Mouse (Mus musculus) natural killer cell, adult 2 months (primary cell): Measurements from ENCODE around the gene Slc25a48.

Experiments
- DNase-seq, 2 experiments: peaks; one replicate each; pipeline ENCODE4 v3.0.0; 2022; ENCODE audit warnings: low spot score in 2 of 2

Slc25a48 gene

DNA sequence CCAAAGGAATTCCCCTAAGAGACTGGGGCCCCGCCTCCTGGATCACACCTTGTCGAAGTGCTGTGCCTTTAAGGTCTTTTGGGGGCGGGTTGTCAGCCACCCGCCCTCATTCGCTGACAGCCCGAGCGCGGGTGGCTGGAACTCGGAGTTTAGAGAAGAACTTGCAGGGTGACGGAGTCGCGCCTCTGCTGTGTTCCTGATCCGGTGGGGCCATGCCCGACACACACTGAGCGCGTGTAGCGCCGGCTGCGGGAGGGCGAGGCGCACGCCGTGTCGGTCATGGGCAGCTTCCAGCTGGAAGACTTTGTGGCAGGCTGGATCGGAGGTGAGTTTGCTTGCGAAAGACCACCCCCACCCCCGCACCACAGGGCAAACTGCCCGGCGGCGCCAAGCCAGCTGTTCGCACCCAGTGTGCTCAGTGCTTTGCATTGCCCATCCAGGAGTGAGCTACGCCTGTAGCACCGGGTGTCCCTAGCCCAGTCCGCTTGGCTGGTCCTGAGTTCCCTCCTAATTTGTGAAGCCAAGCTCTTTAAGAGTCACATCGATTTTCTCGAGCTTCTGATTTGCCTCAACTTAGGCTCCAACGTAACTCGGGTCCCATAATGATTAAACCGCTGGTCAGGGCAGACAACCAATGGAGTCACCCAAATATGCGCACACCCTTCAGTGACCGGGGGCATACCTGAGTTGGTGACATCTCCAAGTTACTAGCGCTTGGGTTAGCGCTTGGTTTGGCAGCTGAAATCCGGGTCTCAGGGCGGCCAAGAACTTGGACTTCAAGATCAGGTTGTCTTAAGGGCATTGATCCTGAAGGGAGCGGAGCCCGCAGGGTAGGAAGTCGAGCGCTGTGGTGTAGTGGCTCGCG lies at the start of gene Slc25a48:
TSS of gene Slc25a48 (plus strand) at position 145 of the 865 bp plus-strand sequence.
- DNase-seq = no peak

DNA sequence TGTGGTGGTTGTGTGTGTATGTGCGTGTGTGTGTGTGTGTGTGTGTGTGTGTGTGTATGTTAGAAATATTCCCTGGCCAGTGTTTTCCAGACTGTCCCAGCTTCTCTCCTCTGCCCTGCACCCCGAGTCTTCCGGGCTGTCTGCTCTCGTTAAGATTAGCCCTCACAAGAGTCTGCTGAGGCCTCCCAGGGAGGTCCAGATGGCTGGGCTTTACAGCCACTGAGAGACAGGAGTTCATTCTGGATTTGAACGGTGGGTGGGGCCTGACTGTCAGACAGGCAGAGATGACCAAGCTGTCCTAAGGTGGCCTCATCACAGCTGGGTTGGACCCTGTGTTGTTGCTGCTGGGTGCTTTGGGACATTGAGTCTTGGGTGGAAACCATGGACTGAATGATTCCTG lies 40.6 kb upstream of the Slc25a48 start:
- no peak for DNase-seq

DNA sequence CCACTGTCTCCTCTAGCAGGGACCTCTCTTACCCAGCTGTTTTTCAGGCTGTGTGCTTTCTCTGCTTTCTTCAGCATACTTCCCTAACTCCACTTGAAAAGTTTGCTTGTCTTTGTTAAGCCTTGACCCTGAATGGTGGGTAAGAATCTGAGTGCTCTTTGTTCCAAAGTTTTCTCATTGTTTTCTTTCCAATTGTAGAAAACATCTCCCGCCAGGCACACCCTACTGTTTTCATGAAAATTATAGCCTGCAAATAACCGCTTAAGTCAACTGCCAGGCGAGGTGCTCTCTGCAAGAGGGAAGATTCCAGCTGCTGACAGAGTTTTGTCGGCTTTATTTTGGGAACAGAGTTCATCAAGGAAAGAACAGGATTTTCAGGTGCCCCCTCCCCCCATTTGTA lies 37.0 kb upstream of the Slc25a48 start:
- no peak for DNase-seq

DNA sequence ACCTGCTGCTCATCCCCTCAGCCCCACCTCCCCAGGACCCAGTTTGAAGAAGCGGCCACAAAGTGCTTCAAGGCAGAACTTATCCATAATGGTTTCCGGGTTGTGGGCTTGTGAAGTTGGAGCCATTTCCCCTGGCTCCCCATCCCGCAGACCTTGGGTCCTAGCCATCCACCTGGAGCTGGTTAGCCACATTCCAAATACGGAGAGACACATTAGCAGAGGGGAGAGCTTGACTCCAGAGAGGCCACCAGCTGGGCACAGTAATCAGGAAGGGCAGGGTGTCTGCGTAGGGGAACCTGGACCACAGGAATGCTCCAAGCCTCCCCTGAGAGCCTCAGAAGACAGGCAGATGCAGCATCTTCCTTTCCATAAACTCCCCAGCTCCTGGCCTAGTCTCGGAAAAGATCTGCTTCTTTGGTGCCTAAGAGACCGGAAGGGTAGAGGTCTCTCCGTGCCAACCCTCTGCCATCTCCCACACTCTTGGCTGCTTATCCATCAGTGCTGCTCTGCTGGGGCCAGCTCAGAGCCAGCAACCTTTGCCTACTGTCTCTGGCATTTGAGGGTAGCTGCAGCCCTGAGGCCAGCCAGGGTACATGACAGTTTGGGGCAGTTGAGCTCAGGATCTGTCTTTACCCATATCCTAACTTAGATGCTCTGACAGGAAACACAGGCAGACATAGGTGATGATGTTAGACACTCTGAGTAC lies 34.6 kb upstream of the Slc25a48 start:
- no peak for DNase-seq

DNA sequence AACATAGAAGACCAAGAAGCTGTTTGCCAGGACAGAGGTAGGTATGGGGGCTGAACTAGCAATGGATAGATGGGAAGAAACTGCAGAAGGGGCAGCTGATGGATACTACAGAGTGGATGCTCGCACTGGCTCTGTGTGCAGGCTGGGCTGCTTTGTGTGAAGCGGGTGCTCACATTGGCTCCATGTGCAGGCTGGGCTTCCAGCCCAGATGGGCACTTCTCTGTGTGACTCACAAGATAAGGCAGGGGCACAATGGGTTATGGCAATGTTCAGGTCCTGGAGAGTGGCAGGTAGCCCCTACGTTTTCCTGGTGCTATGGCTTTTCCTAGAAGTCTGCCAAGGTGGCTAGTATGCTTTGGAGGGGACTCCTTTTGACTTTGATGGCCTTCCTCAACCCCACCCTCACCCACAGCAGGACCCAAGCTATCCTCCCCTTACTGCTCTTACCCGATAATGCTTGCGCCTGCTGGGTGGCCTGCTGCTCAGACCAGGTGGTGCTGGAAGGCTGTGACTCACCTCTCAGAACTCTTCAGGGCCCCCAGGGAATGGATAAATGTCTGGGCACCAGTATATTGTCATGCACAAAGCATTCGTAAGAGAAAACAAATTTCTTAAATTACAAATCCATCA lies 33.5 kb upstream of the Slc25a48 start:
- no peak for DNase-seq

DNA sequence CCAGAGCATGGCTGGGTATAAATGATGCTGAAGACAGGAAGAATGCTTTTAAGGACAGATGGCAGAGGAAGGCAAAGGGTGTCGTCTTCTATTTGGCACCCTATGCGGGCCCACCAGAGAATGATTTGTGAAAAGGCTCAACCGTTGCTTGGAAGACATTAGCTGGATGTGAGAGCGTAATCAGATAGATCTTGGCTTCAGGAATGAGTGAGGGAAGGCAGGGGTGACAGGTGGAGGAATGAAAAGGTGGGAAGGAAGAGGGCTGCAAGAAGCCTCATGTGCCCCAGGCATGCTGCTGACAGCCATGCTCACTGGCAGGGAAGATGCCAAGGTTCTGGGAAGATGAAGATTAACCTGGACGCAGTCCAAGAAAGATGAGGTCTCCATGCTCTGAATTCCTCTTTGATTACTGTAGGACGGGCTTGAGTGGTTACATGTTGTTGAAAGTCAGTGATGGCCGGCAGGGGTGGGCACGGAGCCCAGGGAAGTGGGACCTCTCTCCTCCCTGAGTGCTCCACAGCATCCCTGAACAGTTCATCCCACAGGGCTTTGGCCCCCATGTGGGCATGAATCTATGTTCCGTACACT lies 25.8 kb upstream of the Slc25a48 start:
- no peak for DNase-seq

DNA sequence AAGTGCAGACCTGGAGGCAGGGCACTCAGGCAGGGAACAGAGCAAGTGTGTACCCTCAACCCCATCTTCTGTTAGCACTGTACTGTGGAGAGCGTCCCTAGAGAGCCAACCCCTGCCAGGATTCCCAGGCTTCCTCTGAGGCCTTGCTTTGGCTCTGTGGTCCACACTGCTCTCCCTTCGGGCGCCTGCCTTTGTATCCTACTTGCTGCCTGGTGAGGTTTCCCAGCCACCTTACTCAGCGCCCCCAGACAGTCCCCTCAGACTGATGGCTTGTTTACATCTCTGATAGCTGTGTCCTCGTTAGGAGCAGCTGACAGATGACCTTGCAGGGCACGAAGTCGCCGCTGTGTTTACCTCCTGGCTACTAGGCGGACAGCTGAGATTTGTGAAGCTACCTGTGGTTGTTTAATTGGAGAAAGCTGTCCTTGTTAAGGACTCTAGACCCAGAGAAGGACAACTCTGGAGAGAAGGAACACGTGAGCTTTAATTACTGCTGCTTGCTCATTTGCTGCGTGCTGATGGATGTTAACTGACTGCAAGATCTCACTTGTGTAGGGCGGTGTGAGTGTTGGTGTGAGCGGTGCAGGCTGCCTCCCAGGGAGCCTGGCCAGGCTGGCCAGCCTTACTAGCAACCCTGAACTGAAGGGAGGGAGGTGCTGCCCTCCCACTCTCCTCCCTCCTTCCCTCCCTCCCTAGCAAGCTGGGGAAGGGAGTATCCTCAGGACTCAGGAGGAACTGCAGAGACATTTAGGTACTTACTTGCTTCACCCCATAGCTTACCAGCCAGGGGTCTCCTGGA lies 19.3 kb upstream of the Slc25a48 start:
- DNase-seq = no peak

DNA sequence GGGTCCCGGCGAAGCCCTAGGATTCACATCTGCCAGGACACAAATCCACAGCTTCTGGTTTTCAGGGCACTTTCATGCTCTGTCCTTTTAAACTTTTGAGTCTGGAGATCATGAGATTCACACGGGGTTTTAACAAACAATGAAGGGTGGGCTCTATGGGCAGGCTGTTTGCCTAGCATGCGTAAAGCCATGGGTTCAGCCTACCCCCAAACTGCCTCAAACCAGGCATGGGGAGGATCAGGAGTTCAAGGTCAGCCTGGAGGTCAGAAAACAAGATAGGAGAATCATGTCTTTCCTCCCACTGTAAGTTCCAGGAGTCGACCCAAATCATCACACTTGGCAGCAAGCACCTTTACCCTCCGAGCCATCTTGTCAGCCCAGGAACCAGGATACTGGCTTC lies 18.6 kb upstream of the Slc25a48 start:
- no peak for DNase-seq

DNA sequence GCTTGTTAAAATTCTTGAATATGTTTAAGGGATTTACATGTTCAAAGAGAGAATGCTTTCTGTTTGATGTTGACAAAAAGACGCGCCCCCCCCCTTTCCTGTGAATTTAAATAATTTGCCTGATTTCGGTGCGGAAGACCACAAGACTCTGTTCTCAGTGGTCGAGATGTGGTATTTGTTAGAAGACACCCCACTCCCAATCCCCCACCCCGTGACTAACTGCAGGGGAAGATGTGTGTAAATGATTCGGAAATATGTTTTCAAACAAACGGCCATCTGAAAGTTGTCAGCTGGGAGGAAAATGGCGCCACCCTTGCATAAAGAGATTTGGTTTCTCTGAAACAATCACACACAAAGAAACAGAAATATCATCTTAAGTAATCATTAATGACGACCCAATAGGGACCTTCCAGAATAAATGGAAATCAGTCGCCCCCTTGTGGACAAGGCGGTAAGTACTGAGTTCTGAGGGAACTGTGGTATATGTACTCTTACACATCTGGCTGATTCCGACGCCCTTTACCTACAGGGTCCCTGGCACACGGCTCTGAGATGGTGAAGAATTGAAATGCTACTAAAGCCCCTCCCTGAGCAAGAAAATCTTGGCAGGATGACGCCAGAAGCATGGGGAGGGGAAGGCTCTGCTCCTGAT lies 16.0 kb upstream of the Slc25a48 start:
- peak; percentile 8 to 9 for DNase-seq

DNA sequence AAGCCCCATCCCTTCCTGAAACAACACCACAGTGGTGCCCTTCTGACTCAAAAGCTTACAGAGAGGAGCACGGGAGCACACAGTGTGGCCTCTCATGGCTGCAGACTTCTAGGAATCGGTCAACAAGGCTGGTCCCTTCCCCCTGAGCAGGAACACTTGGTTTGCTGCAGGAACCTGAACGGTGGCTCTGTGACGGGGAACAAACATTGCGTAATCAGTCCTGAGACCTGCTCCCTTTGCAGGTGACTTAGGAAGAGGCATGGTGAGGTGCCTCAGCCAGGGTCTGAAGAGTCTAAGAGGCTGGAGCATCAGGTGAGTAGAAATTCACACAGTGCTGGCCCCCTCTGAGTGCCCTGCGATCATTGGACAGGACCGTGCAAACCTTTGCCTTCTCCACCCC lies 12.2 kb upstream of the Slc25a48 start:
- DNase-seq = no peak

DNA sequence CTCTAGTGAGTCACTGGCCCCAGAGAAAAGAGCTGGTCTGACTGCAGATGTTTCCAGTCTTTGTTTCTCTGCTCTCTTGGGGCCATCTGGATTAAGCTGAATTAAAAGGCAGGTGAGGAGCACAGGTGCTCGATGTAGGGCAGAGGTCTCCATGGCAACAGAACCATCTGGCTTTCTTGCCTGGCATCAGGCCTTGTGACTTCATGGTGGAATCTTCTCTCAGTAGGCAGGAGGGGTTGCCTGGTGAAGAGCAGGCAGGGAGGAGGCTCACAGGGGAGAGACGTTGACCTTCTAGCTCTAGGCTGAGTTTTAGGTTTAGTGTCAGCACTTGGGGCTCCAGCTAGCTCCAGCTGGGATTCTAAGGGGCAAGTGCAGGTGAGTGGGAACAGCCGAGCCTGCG lies 11.8 kb upstream of the Slc25a48 start, which contains the start of gene Gm3045:
TSS of gene Gm3045 (plus strand) at position 230 of the 400 bp plus-strand sequence.
- DNase-seq = no peak

DNA sequence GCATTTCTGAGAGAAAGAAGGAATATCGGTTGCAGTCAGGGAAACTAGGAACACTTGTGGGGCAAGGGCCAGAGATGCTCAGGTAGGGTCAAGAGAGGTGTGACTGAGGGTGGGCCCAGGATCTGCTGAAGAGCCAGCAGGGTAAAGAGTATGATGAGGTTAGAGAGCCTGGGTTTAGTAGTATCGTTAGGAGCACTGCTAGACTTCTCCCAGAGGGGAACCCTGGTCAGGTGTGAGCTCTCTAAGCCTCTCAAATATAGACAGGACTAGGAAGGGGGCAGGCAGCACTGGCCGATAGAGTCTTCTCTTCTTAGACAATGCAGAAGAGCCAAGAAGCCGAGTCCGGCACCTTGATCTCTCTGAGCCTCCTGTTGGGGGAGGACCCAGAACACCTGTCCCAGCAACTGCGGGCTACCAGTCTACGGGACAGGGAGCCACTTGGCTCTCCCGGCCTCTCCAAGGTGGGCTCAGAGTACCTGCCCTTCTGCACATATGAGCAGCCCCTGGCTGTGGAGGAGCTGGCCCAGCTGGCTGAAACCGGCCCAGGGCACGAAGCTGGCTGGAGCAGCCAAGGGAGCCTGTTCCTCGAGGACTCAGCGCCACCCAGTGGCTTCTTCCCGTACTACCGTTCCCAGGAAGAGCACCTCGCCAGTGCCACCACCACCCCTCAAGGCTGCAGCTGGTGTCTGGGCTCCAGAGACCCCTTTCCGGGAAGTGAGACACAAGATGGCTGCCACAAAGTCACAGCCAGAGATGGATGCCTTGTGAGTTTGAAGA lies 9.2 kb upstream of the Slc25a48 start:
- no peak for DNase-seq

DNA sequence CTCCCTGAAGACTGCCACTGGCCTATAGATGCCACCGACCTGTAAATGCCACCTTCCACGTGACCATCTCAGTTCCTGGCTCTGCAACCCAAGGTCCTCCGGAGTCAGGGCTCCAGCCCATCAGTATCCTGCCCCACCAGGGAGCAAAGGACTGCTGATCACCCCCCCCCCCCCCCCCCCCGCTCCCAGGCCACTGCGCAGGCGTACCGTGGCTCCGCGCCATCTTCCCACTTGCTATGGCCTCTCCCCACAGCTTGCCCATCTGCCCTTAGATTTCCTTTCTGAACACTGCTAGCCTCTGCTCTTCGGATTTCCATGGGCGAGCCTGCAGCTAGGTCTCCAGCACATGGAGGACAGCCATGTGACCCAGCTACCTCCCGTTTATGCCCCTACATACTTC lies 5.7 kb upstream of the Slc25a48 start:
- DNase-seq = no peak

DNA sequence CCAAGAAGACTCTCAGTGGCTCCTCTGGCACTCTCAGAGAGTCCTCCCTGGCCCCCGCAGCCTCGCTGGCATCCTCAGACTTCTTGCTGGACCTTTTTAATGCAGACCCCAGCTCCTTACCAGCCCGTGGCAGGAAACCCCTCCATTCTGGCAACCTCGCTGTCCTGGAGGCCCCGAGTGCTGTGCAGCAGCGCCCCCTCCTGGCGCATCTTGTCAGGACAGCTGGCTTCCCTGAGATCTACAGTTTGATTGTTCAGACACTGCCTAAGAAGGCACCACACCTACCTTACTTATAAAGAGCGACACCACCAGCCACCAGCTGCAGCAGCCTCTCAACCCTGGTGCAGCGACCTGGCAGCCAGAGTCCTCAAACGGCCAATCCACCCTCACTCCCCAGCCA lies 4.7 kb upstream of the Slc25a48 start:
- peak in 1 of 2 experiments; percentile 4 for DNase-seq

DNA sequence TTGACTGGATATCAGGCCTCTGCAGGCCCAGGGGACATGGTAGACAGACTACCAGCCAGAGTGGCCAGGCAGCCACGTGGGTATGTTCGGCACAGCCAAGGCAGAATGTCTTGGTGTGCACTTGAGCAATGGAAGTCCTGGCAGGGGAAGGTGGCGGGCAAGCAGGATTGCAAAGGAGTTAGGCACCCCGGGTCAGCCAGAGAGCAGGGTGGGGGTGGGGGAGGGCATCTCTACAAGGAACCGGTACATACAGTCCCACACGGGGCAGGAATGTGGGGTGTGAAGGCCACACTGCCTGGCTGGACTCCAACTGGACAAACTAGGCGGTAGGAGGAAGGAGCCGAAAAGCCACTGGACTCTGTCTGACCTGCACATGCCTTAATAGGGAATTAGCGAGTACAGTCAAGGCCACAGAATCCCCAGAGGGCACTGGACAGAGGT lies 3.8 kb upstream of the Slc25a48 start:
- DNase-seq = no peak

DNA sequence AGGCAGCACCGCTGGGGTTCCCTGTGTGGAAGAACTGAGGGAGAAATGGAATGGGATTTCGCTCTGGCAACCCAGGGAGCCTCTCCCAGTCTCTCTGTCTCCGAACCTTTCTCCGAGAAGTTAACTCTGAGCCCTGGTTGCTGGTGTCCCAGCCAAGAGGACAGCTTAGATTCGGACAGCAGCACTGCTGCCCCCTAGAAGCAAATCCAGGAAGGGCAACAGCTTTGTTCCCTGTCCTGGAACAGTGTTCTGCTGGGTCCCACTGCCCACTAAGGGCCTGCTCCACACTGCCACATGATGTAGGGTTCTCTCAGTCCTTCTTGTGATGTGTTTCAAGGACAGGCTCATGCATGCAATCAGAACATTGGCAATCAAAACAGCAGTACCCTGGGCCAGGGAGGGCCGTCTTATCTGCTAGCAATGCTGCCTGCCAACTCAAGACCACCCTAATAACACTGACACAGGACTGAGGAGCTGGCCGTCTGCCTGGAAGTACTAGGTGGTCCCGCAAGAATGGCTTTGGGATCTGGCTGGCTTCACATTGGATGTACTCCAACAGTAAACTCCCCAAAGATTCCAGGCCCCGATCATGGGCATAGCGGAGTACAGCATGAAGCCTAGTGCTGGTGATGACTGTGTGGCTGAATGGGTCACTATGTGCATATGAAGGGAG lies 2.4 kb upstream of the Slc25a48 start:
- no peak for DNase-seq

DNA sequence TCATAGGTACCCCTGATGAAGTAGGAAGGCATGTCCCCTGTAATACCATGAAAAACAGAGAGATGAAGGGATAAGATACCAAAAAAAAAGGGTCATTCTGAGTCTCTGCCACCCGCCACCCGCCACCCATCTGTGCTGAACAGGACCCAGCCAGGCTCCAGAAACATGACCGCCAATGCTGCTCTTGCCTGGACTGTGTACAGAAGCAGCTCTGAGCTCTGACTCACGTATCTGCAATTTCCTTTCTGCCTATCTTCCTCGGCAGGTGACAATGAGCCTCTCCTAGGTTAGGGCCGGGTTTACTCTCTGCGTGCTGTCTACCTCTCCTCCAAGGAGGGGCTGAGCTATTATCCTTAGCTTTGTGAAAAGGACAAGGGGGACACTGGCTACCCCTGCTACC lies 5.3 kb downstream of the Slc25a48 start:
- DNase-seq = no peak

DNA sequence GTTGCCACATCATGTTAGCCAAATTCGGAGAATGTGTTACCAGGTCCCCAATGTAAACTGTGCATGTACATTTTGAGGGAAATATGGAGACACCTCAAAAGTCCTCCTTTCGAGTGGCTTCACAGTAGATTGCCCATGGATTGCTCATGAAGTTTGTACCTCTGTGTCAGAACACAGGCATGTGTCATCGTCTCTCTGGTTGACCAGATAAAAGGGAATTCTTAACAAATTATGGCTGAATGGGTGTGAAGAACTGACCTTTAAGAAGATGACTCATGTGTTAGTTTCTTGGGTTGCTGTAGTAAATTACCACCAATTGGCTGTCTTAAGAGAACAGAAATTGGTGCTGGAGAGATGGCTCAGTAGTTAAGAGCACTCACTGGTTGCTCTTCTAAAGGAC lies 6.0 kb downstream of the Slc25a48 start:
- no peak for DNase-seq

DNA sequence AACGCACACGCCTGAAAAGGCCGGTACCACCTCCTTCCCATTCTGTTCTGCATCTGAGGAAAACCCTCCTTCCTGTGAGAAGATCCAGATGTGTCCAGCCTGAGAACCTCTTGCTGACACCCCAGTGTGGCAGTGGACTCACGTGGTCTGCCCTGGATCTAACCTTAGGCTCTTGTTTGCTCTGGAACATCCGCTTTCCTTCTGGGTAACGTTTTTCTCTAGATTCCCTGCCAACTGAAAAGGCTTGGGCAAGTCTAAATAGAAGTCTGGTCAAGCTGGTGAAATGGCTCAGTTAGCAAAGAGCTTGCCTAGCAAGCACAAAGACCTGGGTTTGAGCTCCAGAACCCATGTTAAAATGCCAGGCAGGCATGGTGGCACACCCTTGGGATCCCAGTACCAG lies 6.8 kb downstream of the Slc25a48 start:
- no peak for DNase-seq
